Mouse (Mus musculus): Measurements from ENCODE around the gene Rom1. TPM values are rescaled to one million over a fixed set of nuclear protein-coding genes. Genes with fewer than 3 reads are reported as not detected.

Rom1 gene
- polyA plus RNA-seq, 1 experiment from 2014 or later, result 6.7 TPM

- no peak overlapping the region for H3K4me2 ChIP-seq (replicated peaks; ENCODE audit: low read depth)
- no peak for ATAC-seq
- no peaks in the 10 kb centered on the region for H3K4me1 ChIP-seq (replicated peaks; ENCODE audit: control insufficient read depth, insufficient read depth, low read length)
- WGBS, result 85% methylated on average over 2 of the region's 2 CpGs
- H3K9me3 ChIP-seq (ENCODE audit: control insufficient read depth), result no peaks in the 10 kb centered on the region
- no peak overlapping the region for H3K27ac ChIP-seq (ENCODE audit: low read depth, low read length)
- H3K4me3 ChIP-seq (ENCODE audit: low read depth, low read length), result no peak overlapping the region
- no peaks in the 10 kb centered on the region for H3K27me3 ChIP-seq (replicated peaks; ENCODE audit: control insufficient read depth, insufficient read depth, low read length)
- no peak for TF ChIP-seq CTCF (IDR thresholded peaks at IDR 0.05; ENCODE audit: low read depth)
- peaks cover 36% of the 10 kb centered on the region; the same call in 1 of the 2 replicates for H3K36me3 ChIP-seq (ENCODE audit: control insufficient read depth, insufficient read depth)
- H3K9ac ChIP-seq (ENCODE audit: low read depth, low read length), result no peak overlapping the region
Observed at GRCm38 (mm10) chr19:8926766-8927165, 2.4 kb downstream of the Rom1 start.

- Histone ChIP-seq H3K36me3 (ENCODE audit: control insufficient read depth, insufficient read depth) (peaks cover 22% of the 10 kb centered on the region; the same call in 1 of the 2 replicates), H3K9ac (ENCODE audit: low read depth, low read length) (no peak overlapping the region), H3K27me3 (replicated peaks; ENCODE audit: control insufficient read depth, insufficient read depth, low read length) (no peaks in the 10 kb centered on the region), H3K27ac (ENCODE audit: low read depth, low read length) (peak overlapping the region; percentile 92; the same call in 1 of the 2 replicates), H3K9me3 (ENCODE audit: control insufficient read depth) (no peaks in the 10 kb centered on the region), H3K4me1 (replicated peaks; ENCODE audit: control insufficient read depth, insufficient read depth, low read length) (0 out of 2 replicates have a peak, but pooled peaks cover 5% of the 10 kb centered on the region), H3K4me3 (ENCODE audit: low read depth, low read length) (peak overlapping the region; percentile 80; the same call in 1 of the 2 replicates), H3K4me2 (replicated peaks; ENCODE audit: low read depth) (peak overlapping the region; percentile 83)
- no peak for TF ChIP-seq CTCF (IDR thresholded peaks at IDR 0.05; ENCODE audit: low read depth)
- no peak for ATAC-seq
- WGBS, result 68% methylated on average over 9 of the region's 9 CpGs
Observed at GRCm38 (mm10) chr19:8921741-8922140, 7.4 kb downstream of the Rom1 start.

- peak overlapping the region; percentile 68 for H3K9ac ChIP-seq (ENCODE audit: low read depth, low read length)
- 0 out of 2 replicates have a peak, but pooled peaks cover 5% of the 10 kb centered on the region for H3K4me1 ChIP-seq (replicated peaks; ENCODE audit: control insufficient read depth, insufficient read depth, low read length)
- peak overlapping the region; percentile 80 for H3K4me3 ChIP-seq (ENCODE audit: low read depth, low read length)
- WGBS, result 1% methylated on average over 6 of the region's 6 CpGs
- no peaks in the 10 kb centered on the region for H3K9me3 ChIP-seq (ENCODE audit: control insufficient read depth)
- peak overlapping the region; percentile 92 for H3K27ac ChIP-seq (ENCODE audit: low read depth, low read length)
- no peaks in the 10 kb centered on the region for H3K27me3 ChIP-seq (replicated peaks; ENCODE audit: control insufficient read depth, insufficient read depth, low read length)
- peaks cover 27% of the 10 kb centered on the region for H3K36me3 ChIP-seq (ENCODE audit: control insufficient read depth, insufficient read depth)
- peak overlapping the region; percentile 83 for H3K4me2 ChIP-seq (replicated peaks; ENCODE audit: low read depth)
- TF ChIP-seq CTCF (IDR thresholded peaks at IDR 0.05; ENCODE audit: low read depth), result no peak
- ATAC-seq, result peak; percentile 11; the same call in 1 of the 2 replicates
Observed at GRCm38 (mm10) chr19:8920836-8921291, 8.3 kb downstream of the Rom1 start.

GRCm38 (mm10) chr19:8920073-8920736 lies 9.0 kb downstream of the Rom1 start, which contains the start of gene B3gat3:
Gene B3gat3, plus strand, starts transcription at chr19:8920374.
- Histone ChIP-seq H3K27ac (ENCODE audit: low read depth, low read length) (peak within 1 kb of the TSS; percentile 92), H3K27me3 (replicated peaks; ENCODE audit: control insufficient read depth, insufficient read depth, low read length) (no peaks in the 10 kb centered on the region), H3K4me1 (replicated peaks; ENCODE audit: control insufficient read depth, insufficient read depth, low read length) (0 out of 2 replicates have a peak, but pooled peaks cover 5% of the 10 kb centered on the region), H3K4me2 (replicated peaks; ENCODE audit: low read depth) (peak within 1 kb of the TSS; percentile 83), H3K9ac (ENCODE audit: low read depth, low read length) (peak within 1 kb of the TSS; percentile 68), H3K9me3 (ENCODE audit: control insufficient read depth) (no peaks in the 10 kb centered on the region), H3K4me3 (ENCODE audit: low read depth, low read length) (peak within 1 kb of the TSS; percentile 80), H3K36me3 (ENCODE audit: control insufficient read depth, insufficient read depth) (peaks cover 27% of the 10 kb centered on the region)
- ATAC-seq, result peak; percentile 95
- no peak for TF ChIP-seq CTCF (IDR thresholded peaks at IDR 0.05; ENCODE audit: low read depth)
- 3% methylated on average over 46 of the region's 50 CpGs for WGBS

- H3K36me3 ChIP-seq (ENCODE audit: control insufficient read depth, insufficient read depth), result peaks cover 31% of the 10 kb centered on the region
- no peaks in the 10 kb centered on the region for H3K27me3 ChIP-seq (replicated peaks; ENCODE audit: control insufficient read depth, insufficient read depth, low read length)
- 0 out of 2 replicates have a peak, but pooled peaks cover 5% of the 10 kb centered on the region for H3K4me1 ChIP-seq (replicated peaks; ENCODE audit: control insufficient read depth, insufficient read depth, low read length)
- H3K9ac ChIP-seq (ENCODE audit: low read depth, low read length), result peak overlapping the region; percentile 68
- peak overlapping the region; percentile 80 for H3K4me3 ChIP-seq (ENCODE audit: low read depth, low read length)
- no peaks in the 10 kb centered on the region for H3K9me3 ChIP-seq (ENCODE audit: control insufficient read depth)
- peak overlapping the region; percentile 92 for H3K27ac ChIP-seq (ENCODE audit: low read depth, low read length)
- 66% methylated on average over 6 of the region's 6 CpGs for WGBS
- no peak for TF ChIP-seq CTCF (IDR thresholded peaks at IDR 0.05; ENCODE audit: low read depth)
- ATAC-seq, result no peak
- H3K4me2 ChIP-seq (replicated peaks; ENCODE audit: low read depth), result peak overlapping the region; percentile 83
Observed at GRCm38 (mm10) chr19:8919684-8920072, 9.5 kb downstream of the Rom1 start.

GRCm38 (mm10) chr19:8919000-8919399 lies 10.2 kb downstream of the Rom1 start:
- H3K4me3 ChIP-seq (ENCODE audit: low read depth, low read length), result no peak overlapping the region
- WGBS, result 84% methylated on average over 3 of the region's 3 CpGs

More at GRCm38 (mm10) chr19:8919000-8919399, 10.2 kb downstream of the Rom1 start:
- no peaks in the 10 kb centered on the region for H3K9me3 ChIP-seq (ENCODE audit: control insufficient read depth)
- H3K4me2 ChIP-seq (replicated peaks; ENCODE audit: low read depth), result no peak overlapping the region
- no peak overlapping the region for H3K27ac ChIP-seq (ENCODE audit: low read depth, low read length)
- H3K4me1 ChIP-seq (replicated peaks; ENCODE audit: control insufficient read depth, insufficient read depth, low read length), result 0 out of 2 replicates have a peak, but pooled peaks cover 5% of the 10 kb centered on the region
- H3K36me3 ChIP-seq (ENCODE audit: control insufficient read depth, insufficient read depth), result peaks cover 38% of the 10 kb centered on the region
- TF ChIP-seq CTCF (IDR thresholded peaks at IDR 0.05; ENCODE audit: low read depth), result no peak
- no peak for ATAC-seq
- no peak overlapping the region for H3K9ac ChIP-seq (ENCODE audit: low read depth, low read length)
- H3K27me3 ChIP-seq (replicated peaks; ENCODE audit: control insufficient read depth, insufficient read depth, low read length), result no peaks in the 10 kb centered on the region

All from intestine, postnatal 0 days (tissue).